Mouse (Mus musculus) testis, adult 2 months (tissue): ENCODE measurements at regions not wholly inside any gene's neighbourhood (a gene's known extent, or its start where the extent isn't known, plus 50 kb on each side); places are given as distances from the start of the nearest gene placed in this dataset.

Source experiments
- CTCF ChIP-seq: fragments of 200-500 bp; IDR thresholded peaks from 2 replicates; pipeline ENCODE4 v1.5.1; 2012; ENCODE audit warnings: low read depth, mild to moderate bottlenecking, inconsistent platforms, low read length, moderate library complexity; ENCODE audit not compliant: control insufficient read depth, insufficient read depth, insufficient replicate concordance
- POLR2A ChIP-seq: fragments of 200-500 bp; IDR thresholded peaks from 2 replicates; pipeline ENCODE4 v1.6.1; 2012; ENCODE audit warnings: low read depth, mild to moderate bottlenecking, inconsistent platforms, low read length, moderate library complexity; ENCODE audit not compliant: control insufficient read depth

GRCm38 (mm10) chr4:94406922-94407321, 149.4 kb upstream of the Gm10306 start:
- TF ChIP-seq CTCF (no peak), POLR2A (no peak)
